Mouse (Mus musculus): ENCODE results near the gene Rtn4r.

- TF ChIP-seq CTCF (IDR thresholded peaks at IDR 0.05; ENCODE audit: low read depth): no peak
- no peak for TF ChIP-seq EP300 (IDR thresholded peaks at IDR 0.05; ENCODE audit: low read depth)
These were observed 67.6 kb downstream of the Rtn4r start for GRCm38 (mm10) chr16:18195068-18195467.
